9 mouse cellular contexts compared by ENCODE assay signal in the genomic region with DNA sequence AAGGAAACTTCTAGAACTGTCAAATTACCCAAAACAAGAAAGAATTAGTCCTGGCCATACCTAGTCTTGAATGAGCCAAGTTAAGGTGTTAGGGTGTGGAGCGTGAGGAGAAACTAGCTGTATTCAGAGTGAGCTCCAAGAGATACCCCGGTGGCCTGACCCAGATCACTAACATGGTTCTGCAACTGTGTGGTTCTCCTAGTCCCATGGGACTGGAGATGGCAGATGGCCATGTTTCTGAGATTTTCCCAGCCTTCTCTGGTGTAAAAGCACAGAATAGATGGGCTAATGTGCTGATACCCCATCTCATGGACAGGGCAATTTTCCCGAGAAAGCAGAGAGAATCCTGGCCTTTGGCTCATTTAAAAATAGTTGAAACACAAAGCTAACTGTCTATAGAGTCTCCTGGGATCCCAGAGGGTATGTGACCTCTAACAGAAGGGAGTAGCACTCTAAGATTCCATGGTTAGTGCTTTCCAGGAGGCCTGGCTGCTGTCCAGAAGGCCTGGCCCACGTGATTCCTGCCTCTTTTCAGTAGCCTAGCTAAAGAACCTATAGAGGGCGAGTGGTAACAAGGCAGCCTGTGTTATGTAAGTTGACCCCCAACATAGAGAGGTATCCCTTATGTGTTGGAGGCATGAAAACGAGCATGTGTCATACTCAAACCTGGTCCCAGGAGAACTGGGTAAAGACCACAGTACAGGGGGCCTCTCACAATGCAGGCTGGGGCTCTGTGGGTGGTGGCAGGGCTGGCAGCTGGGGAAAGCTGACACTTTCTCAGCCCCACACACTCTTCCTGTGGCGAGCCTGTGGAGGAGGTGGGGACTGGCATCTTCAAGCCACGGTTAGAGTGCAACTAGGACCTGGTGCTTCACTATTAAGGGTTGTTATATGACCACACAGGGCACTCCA.
A peak's percentile ranks its signal among the peaks of the same experiment; 100 is the strongest.
DNase-seq lines count a peak whose midpoint lies in the region; ATAC-seq lines count a peak whose summit lies in the region.
"Had no signal": no experiment of that assay in that cellular context is flagged by ENCODE, and none has a peak within 500 bp of the region (broad histone marks: within the 10 kb centered on the region; RNA-seq: fewer than 3 reads in every experiment).

No protein-coding gene starts in this region.

- DNase-seq in Muller cell, postnatal 12 days (ENCODE audit: inconsistent ontology term) = peak; percentile 38
- DNase-seq in embryonic facial prominence, embryonic 14.5 days (ENCODE audit: low spot score) = peak; percentile 92
- DNase-seq in mesoderm, embryonic 11.5 days (ENCODE audit: low read depth, low spot score) = peak; percentile 48
- DNase-seq in cerebellum, adult 9-10 months = no peak
- no peak for DNase-seq in cerebellum, adult 8-10 months
- DNase-seq in urinary bladder, postnatal 10 days (ENCODE audit: low spot score) = no peak

- H3K9ac ChIP-seq in embryonic facial prominence, embryonic 14.5 days (ENCODE audit: low read depth, low read length) = no peak overlapping the region
- H3K9ac ChIP-seq in heart, embryonic 14.5 days (ENCODE audit: low read length) = no peak overlapping the region; the same call in 1 of the 2 replicates
- no peak overlapping the region for H3K9ac ChIP-seq in kidney, embryonic 14.5 days (ENCODE audit: low read depth, low read length)
- H3K9ac ChIP-seq: liver, embryonic 14.5 days had no signal

- H3K9me3 ChIP-seq in embryonic facial prominence, embryonic 14.5 days (ENCODE audit: control insufficient read depth, low read length) = no peaks in the 10 kb centered on the region
- H3K9me3 ChIP-seq in heart, embryonic 14.5 days (ENCODE audit: control insufficient read depth, low read length) = no peaks in the 10 kb centered on the region
- no peaks in the 10 kb centered on the region for H3K9me3 ChIP-seq in kidney, embryonic 14.5 days (ENCODE audit: control insufficient read depth, low read length)

- no peak overlapping the region for H3K4me2 ChIP-seq in embryonic facial prominence, embryonic 14.5 days (ENCODE audit: low read depth, low read length)
- 0 out of 2 replicates have a peak overlapping the region, but pooled peaks have one; percentile 16 for H3K4me2 ChIP-seq in heart, embryonic 14.5 days (ENCODE audit: low read length)
- H3K4me2 ChIP-seq in kidney, embryonic 14.5 days (replicated peaks; ENCODE audit: low read depth, low read length) = 0 out of 2 replicates have a peak overlapping the region, but pooled peaks have one; percentile 3

- H3K4me1 ChIP-seq in embryonic facial prominence, embryonic 14.5 days (ENCODE audit: control insufficient read depth, insufficient read depth, low read length) = peaks cover 24% of the 10 kb centered on the region
- peaks cover 32 to 34% of the 10 kb centered on the region in 2 experiments for H3K4me1 ChIP-seq in heart, embryonic 14.5 days (ENCODE audit: control insufficient read depth in 2 of 2, insufficient read depth in 2 of 2, low read length in 2 of 2)
- H3K4me1 ChIP-seq in kidney, embryonic 14.5 days (ENCODE audit: control insufficient read depth, insufficient read depth, low read length) = peaks cover 20% of the 10 kb centered on the region; the same call in 1 of the 2 replicates

- WGBS in embryonic facial prominence, embryonic 14.5 days = 29% methylated on average over 8 of the region's 8 CpGs
- WGBS in heart, embryonic 14.5 days = 19% methylated on average over 8 of the region's 8 CpGs
- 34% methylated on average over 8 of the region's 8 CpGs for WGBS in kidney, embryonic 14.5 days

- H3K27ac ChIP-seq in embryonic facial prominence, embryonic 14.5 days (replicated peaks; ENCODE audit: low read depth, low read length) = no peak overlapping the region; the same call in 1 of the 2 replicates
- H3K27ac ChIP-seq in heart, embryonic 14.5 days (replicated peaks in 1 of 2; ENCODE audit: control insufficient read depth in 1 of 2, insufficient read depth in 1 of 2, low read depth in 2 of 2, low read length in 2 of 2) = peak overlapping the region; percentile 65 to 86
- no peak overlapping the region for H3K27ac ChIP-seq in kidney, embryonic 14.5 days (ENCODE audit: low read depth, low read length)
- H3K27ac ChIP-seq: liver, embryonic 14.5 days had no signal

- H3K27me3 ChIP-seq in embryonic facial prominence, embryonic 14.5 days (replicated peaks; ENCODE audit: control insufficient read depth, insufficient read depth, low read length) = no peaks in the 10 kb centered on the region
- H3K27me3 ChIP-seq in heart, embryonic 14.5 days (ENCODE audit: control insufficient read depth, insufficient read depth, low read length) = no peaks in the 10 kb centered on the region
- H3K27me3 ChIP-seq in kidney, embryonic 14.5 days (ENCODE audit: control insufficient read depth, insufficient read depth, low read length) = no peaks in the 10 kb centered on the region

- no peaks in the 10 kb centered on the region for H3K36me3 ChIP-seq in embryonic facial prominence, embryonic 14.5 days (ENCODE audit: control insufficient read depth, insufficient read depth, low read length)
- H3K36me3 ChIP-seq in heart, embryonic 14.5 days (ENCODE audit: control insufficient read depth, insufficient read depth, low read length) = no peaks in the 10 kb centered on the region
- H3K36me3 ChIP-seq in kidney, embryonic 14.5 days (ENCODE audit: control insufficient read depth, insufficient read depth, low read length) = no peaks in the 10 kb centered on the region

- no peak overlapping the region for H3K4me3 ChIP-seq in embryonic facial prominence, embryonic 14.5 days (ENCODE audit: low read depth, low read length)
- H3K4me3 ChIP-seq in heart, embryonic 14.5 days (ENCODE audit: control insufficient read depth in 1 of 2, insufficient read depth in 1 of 2, low read depth in 1 of 2, low read length in 2 of 2) = no peak overlapping the region
- H3K4me3 ChIP-seq in kidney, embryonic 14.5 days (ENCODE audit: low read length) = no peak overlapping the region

- ATAC-seq in embryonic facial prominence, embryonic 14.5 days (ENCODE audit: low read depth) = peak; percentile 84
- peak; percentile 81 for ATAC-seq in heart, embryonic 14.5 days (ENCODE audit: insufficient number of reproducible peaks, insufficient read depth, low FRiP score, low read depth)
- ATAC-seq in kidney, embryonic 14.5 days (ENCODE audit: low FRiP score, low TSS enrichment) = peak; percentile 63

Comparison
In these comparisons a context has a peak if more than half of its experiments do, and no peak if none do; other contexts are left out.
1. DNase-seq: peak in Muller cell, postnatal 12 days (single experiment), embryonic facial prominence, embryonic 14.5 days (single experiment) and mesoderm, embryonic 11.5 days (single experiment); none in cerebellum, adult 9-10 months (single experiment), cerebellum, adult 8-10 months (single experiment) and urinary bladder, postnatal 10 days (single experiment).
2. H3K27ac ChIP-seq: peak in heart, embryonic 14.5 days (2 of 2); none in embryonic facial prominence, embryonic 14.5 days (single experiment) and kidney, embryonic 14.5 days (single experiment).
3. Peak in every context shown above with its lines, with median percentiles within 50 percentile points of each other: ATAC-seq.